Mouse (Mus musculus) lung, postnatal 25 days (tissue): ENCODE measurements at regions not wholly inside any gene's neighbourhood (a gene's known extent, or its start where the extent isn't known, plus 50 kb on each side); places are given as distances from the start of the nearest gene placed in this dataset.

Experiments used
- DNase-seq: peaks from one replicate; pipeline ENCODE4 v3.0.0; 2022; ENCODE audit warnings: low spot score

DNA sequence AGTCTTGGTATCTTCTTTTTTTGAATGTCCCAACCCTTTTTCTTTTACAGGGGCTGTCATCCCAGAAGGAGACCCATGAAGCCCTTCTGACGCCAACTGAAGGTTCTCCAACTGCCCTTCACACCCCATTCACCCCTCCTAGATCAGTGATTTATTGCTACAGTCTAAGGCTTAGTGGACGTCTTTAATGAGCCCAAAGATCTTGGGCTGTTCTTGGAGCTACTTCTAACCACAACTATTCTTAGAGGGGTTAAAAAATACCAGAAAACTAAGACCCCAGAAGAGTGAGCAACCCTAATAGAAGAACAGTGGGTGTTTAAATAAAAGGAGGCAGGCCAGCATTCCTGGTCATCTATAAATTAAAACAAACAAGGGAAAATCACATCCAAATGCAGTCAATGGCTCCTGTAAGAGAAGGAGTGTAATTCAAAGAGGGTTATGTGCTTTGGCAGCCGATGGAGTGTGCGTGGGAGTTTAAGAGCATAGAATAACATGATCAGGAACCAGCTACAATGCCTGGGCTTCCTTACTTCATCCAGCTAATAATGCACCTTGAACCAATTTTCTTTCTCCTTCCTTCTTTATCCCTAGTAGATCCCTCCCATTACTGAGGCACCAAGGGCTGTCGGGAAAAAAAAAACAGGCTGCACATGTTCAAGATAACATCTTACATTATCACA is 113.3 kb downstream of the Qpct start:
- DNase-seq: no peak

DNA sequence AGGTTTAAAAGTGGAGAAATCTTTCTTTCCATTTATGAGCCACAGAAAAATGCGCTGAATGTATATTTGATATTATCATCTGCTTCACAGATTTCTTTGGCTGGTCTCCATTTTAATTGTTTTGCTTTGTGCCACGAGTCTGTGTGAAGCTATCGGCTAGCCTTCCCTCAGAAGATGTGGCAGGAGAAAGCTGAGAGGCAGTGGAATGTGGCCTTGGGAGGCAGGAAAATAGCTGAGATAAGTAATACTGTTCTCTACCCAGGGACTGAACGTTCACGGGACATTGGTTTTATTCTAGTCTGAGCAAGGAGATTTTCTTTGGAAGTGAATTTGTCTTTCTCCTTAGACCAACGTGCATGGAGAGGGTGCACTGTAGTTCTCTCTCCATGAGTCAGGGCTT is 112.3 kb downstream of the Qpct start:
- no peak for DNase-seq

DNA sequence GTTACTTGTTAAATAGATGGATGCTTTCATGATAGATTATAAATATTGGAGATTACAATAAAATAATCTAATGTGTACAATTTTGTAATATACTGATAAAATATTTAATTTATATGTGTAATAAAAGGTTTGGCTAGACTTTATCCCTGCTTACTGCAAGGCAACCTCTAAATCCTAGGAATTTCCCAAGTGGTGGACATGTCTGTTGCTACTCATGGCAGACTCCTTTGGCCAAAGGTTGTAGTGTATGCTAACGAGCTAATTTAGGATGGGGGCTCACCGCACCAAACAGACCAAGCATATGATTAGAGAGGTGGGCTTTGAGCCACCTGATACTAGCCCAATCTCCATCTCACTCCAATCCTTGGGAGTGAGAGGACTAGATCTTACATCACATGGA is 102.4 kb downstream of the Qpct start:
- no peak for DNase-seq

DNA sequence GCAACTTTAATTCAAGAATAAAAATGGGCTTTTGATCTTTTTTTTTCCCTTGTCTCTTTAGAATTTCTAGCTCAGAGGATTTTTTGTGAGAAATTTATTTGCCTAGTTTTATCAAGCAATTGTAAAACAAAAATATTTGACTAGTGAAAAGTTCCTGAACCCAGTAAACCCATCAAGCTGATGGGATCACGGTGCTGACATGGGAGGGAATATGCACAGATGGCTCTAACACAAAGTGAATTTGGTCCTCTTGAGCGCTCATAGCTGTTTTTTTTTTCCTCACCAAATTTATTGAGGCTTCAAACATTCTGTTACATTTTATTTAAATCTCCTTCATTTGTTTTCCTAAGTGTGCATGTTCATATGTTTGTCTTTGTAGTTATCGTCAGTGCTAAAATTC is 101.1 kb downstream of the Qpct start:
- no peak for DNase-seq

DNA sequence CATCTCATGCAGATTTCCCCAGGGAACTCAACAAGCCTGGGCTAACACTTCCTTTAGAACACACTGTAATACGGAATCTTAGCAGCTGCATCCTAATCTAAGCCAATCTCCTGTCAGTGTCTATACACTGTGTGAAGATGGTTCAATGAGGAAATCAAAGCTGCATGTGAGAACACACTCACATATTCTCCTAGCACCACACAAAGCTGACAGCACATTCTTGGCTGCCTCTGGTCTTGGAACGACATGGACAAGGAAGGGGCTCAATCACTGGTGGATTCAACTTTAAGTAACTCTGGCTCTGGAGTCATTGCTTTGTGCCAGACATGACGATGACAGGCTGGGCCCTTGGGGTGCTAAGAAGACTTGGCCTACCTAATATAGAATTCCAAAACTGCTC is 96.2 kb downstream of the Qpct start:
- no peak for DNase-seq

DNA sequence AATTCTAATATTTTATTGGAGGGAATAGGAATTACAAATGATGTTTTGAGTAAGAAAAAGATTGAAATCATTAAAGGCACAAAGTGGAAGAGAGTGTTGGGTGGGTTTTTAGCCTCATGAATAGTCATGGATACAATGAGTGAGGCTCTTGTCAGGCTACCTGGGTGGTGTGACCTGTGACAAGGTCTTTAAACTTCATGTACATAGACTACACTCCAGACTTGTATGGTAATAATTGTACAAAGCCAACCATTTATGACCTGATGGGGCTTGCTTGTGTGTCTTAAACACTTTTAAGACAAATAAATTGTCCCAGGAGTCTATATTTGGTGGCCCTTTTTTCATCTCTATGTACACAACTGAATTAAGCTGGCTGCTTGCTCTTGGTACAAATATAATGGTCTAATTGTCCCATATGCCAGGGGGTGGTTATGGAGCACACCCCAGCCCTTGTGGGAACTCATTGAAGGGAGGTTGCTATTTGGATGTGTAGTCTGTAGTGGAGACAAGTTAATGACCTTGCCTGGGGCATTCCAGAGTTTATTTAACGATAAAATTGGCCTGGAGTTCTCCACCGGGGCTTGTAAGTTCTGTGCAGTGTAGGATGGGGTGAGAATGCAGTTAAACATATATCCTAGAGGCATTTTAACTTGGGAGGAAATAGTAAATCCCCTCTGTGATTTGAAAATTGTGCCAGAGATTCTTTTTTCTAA is 93.4 kb downstream of the Qpct start:
- no peak for DNase-seq

DNA sequence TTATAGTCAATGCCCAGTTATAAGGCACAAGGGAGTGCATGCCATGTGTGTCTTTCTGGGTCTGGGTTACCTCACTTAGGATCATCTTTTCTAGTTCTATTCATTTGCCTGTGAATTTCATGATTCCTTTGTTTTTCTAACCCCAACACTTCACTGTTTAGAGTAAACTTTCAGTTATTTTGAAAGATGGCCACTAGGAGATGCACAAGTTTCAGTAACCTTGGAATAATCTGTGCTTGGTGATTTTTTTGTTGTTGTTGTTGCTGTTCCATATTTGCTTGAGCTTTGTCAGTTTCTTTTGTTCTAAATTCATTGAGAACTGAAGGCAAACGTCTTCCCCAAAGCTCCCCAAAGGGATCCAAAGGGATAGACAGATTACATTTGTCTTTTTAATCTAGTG is 91.3 kb downstream of the Qpct start:
- DNase-seq: no peak
